Mouse (Mus musculus): Measurements from ENCODE around the gene Eml3.

Eml3 gene

GRCm38 (mm10) chr19:8988346-8989065, 59.2 kb downstream of the Eml3 start:
- DNase-seq (ENCODE audit: low read depth): peak; percentile 74

GRCm38 (mm10) chr19:8989066-8989566, 59.8 kb downstream of the Eml3 start, which contains the start of gene Ahnak:
Ahnak (plus strand) TSS chr19:8989284.
- DNase-seq (ENCODE audit: low read depth): peak; percentile 84

DNA sequence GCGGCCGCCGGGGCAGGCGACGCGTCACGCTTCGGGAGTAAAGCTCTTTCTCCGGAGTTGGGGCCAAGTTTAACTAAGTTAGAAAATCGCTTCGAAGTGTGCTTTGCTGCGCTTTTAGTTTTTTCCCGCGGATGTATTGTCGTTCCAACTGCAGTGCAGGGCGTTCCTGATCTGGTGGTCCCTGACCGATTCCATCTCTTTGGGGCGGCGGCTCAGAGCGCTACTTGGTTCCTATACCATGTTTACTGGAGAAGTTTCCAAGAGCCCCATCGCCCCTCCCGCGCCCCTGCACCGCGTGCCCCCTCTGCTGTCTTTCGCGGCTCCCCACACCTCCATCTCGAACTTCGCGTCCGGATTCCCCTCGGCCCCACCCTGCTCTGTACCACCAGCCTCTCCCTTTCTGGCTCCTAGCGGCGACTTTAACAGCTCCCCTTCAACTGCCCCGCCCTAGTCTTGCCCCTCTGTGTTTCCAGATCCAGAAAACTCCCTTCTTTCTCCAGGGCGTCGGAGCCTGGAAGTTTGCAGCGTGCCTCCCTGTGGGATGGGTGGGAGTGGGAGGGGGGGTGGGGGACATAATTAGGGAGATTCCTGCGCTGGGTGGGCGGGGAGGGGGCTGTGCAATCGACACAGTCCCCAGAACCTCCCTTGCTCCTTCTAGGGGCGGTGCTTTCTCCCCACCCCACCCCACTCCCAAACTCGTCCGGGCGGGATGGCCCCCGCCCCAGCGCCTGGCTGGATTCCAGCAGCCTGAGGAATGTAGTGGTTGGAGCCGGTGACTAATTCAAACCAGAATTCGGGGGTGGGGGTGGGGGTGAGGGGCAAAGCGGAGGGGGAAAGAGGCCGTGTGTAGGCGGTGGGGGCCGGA, 60.4 kb downstream of the Eml3 start:
- DNase-seq (ENCODE audit: low read depth): peak; percentile 99

GRCm38 (mm10) chr19:8990432-8991102, 61.2 kb downstream of the Eml3 start:
- DNase-seq (ENCODE audit: low read depth): no peak
